Mouse (Mus musculus) erythroblast, adult 5-6 weeks (primary cell): ENCODE results near the gene Leap2. TPM values are rescaled to one million over a fixed set of nuclear protein-coding genes. Genes with fewer than 3 reads are reported as not detected.

ENCODE experiments used
- ATAC-seq: replicated peaks from 2 replicates; pipeline ENCODE4 v1.8.0; 2016; ENCODE audit warnings: moderate number of reproducible peaks, mild to moderate bottlenecking, moderate TSS enrichment, inconsistent platforms; ENCODE audit not compliant: poor library complexity, low FRiP score, severe bottlenecking
- total RNA-seq, 2 experiments: library from RNA; stranded (forward) in 1 of 2; stranded (reverse) in 1 of 2; fragments of 150-400 nt in 1 of 2; fragments of 200-764, 138-1000 nt in 1 of 2; gene quantifications; 2 replicates each; pipeline versions ENCODE4 v1.2.3 to v1.2.4; 2015 to 2017; ENCODE audit warnings: low replicate concordance in 2 of 2

Gene Leap2
- total RNA-seq, 2 experiments from 2014 or later, result not detected

DNA sequence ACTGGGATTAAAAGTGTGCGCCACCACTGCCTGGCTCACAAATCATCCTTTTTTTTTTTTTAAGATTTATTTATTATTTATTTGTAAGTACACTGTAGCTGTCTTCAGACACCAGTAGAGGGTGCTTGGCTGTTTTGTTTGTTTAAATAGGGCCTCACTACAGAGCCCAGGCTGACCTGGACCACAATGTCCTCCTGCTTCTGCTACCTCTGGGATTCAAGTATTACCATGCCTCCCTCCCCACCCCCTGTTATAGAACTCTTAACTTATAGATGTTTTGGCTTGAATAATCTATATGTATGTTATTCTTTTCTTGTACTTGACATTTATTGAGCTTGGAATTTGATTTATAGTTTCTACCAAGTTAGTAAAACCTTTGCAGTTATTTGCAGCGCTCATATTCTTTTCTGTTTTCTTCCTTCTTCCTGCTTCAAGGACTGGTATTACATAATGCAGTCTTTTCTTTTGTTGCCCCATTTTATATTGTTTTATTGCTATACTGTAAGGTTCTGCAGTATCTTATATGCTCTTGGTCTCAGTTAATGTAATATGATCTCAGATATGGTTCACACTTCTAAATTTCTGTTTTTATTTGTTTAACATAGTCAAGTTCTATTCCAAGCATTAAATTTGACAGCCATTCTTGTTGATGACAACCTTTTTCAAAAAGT lies 39.1 kb downstream of the Leap2 start:
- no peak for ATAC-seq

- ATAC-seq, result 0 out of 2 replicates have a peak, but pooled peaks have one; percentile 39
These were observed 44.1 kb downstream of the Leap2 start for GRCm38 (mm10) chr11:53378918-53379317.

Other genes starting within 250 kb of the Leap2 start
- 40.9 and 48.5 TPM in 2 replicates for gene Hspa4, start 122.7 kb downstream of the Leap2 start, total RNA-seq (2015; ENCODE audit: low replicate concordance)
- gene Hspa4, start 122.7 kb downstream of the Leap2 start, total RNA-seq (2017; ENCODE audit: low replicate concordance), result 93.7 and 111 TPM in 2 replicates
- 7.9 and 13.6 TPM in 2 replicates for gene Zcchc10, start 98.5 kb downstream of the Leap2 start, total RNA-seq (2015; ENCODE audit: low replicate concordance)
- 0.94 and 2.0 TPM in 2 replicates for gene Zcchc10, start 98.5 kb downstream of the Leap2 start, total RNA-seq (2017; ENCODE audit: low replicate concordance)
- 32.2 and 50.3 TPM in 2 replicates for gene Aff4, start 72.3 kb downstream of the Leap2 start, total RNA-seq (2015; ENCODE audit: low replicate concordance)
- 12.0 and 25.4 TPM in 2 replicates for gene Aff4, start 72.3 kb downstream of the Leap2 start, total RNA-seq (2017; ENCODE audit: low replicate concordance)
- gene Uqcrq, start 7.7 kb upstream of the Leap2 start, total RNA-seq (2015; ENCODE audit: low replicate concordance), result 24.5 and 74.4 TPM in 2 replicates
- gene Uqcrq, start 7.7 kb upstream of the Leap2 start, total RNA-seq (2017; ENCODE audit: low replicate concordance), result 7.6 and 16.6 TPM in 2 replicates
- gene Gdf9, start 7.9 kb upstream of the Leap2 start, total RNA-seq (2015; ENCODE audit: low replicate concordance), result not detected in 2 replicates
- gene Gdf9, start 7.9 kb upstream of the Leap2 start, total RNA-seq (2017; ENCODE audit: low replicate concordance), result not detected in 2 replicates
- gene Gm10447, start 33.9 kb upstream of the Leap2 start, total RNA-seq (2015; ENCODE audit: low replicate concordance), result not detected in 2 replicates
- gene Gm10447, start 33.9 kb upstream of the Leap2 start, total RNA-seq (2017; ENCODE audit: low replicate concordance), result not detected in 2 replicates
- gene Shroom1, start 34.0 kb upstream of the Leap2 start, total RNA-seq (2015; ENCODE audit: low replicate concordance), result not detected in 2 replicates
- not detected in 2 replicates for gene Shroom1, start 34.0 kb upstream of the Leap2 start, total RNA-seq (2017; ENCODE audit: low replicate concordance)
- gene Gm9837, start 47.3 kb upstream of the Leap2 start, total RNA-seq (2015; ENCODE audit: low replicate concordance), result not detected in 2 replicates
- not detected in 2 replicates for gene Gm9837, start 47.3 kb upstream of the Leap2 start, total RNA-seq (2017; ENCODE audit: low replicate concordance)
- 2.3 and 2.5 TPM in 2 replicates for gene Gm9945, start 57.0 kb upstream of the Leap2 start, total RNA-seq (2015; ENCODE audit: low replicate concordance)
- gene Gm9945, start 57.0 kb upstream of the Leap2 start, total RNA-seq (2017; ENCODE audit: low replicate concordance), result 5.2 and 6.7 TPM in 2 replicates
- gene Sowaha, start 57.1 kb upstream of the Leap2 start, total RNA-seq (2015; ENCODE audit: low replicate concordance), result 178 and 210 TPM in 2 replicates
- 298 and 357 TPM in 2 replicates for gene Sowaha, start 57.1 kb upstream of the Leap2 start, total RNA-seq (2017; ENCODE audit: low replicate concordance)
- gene Sept8, start 96.1 kb upstream of the Leap2 start, total RNA-seq (2015; ENCODE audit: low replicate concordance), result 28.1 and 29.9 TPM in 2 replicates
- 31.2 and 60.5 TPM in 2 replicates for gene Sept8, start 96.1 kb upstream of the Leap2 start, total RNA-seq (2017; ENCODE audit: low replicate concordance)
- gene Kif3a, start 144.2 kb upstream of the Leap2 start, total RNA-seq (2015; ENCODE audit: low replicate concordance), result 1.3 and 4.4 TPM in 2 replicates
- 2.8 and 5.2 TPM in 2 replicates for gene Kif3a, start 144.2 kb upstream of the Leap2 start, total RNA-seq (2017; ENCODE audit: low replicate concordance)
- not detected in 2 replicates for gene Il4, start 195.5 kb upstream of the Leap2 start, total RNA-seq (2015; ENCODE audit: low replicate concordance)
- 1.1 TPM in 1 of 2 replicates, not detected in the other for gene Il4, start 195.5 kb upstream of the Leap2 start, total RNA-seq (2017; ENCODE audit: low replicate concordance)
- gene Il13, start 211.5 kb upstream of the Leap2 start, total RNA-seq (2015; ENCODE audit: low replicate concordance), result not detected in 2 replicates
- gene Il13, start 211.5 kb upstream of the Leap2 start, total RNA-seq (2017; ENCODE audit: low replicate concordance), result not detected in 2 replicates